11 mouse cellular contexts compared by ENCODE assay signal in the genomic region with DNA sequence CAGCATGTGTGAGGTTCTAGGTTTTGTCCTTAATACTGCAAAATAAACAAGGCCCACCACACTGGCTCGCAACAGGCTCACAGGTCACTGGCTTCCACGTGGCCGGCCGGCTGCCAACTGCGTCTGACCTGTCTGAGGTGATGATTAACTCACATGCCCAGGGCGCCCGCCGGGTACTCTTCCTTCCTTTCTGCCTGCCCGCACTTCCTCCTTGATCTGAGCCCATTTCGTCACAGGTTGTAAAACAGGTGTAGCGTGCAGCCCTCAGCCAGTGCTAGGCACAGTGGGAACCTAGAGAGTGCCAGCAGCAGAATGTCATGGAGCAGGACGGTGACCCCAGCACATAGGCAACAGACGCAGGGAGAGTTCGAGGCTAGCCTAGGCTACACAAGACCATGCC. TPM values are rescaled to one million over a fixed set of nuclear protein-coding genes. Genes with fewer than 3 reads are reported as not detected.
DNase-seq lines count a peak whose midpoint lies in the region; ATAC-seq lines count a peak whose summit lies in the region.
"Had no signal": no experiment of that assay in that cellular context is flagged by ENCODE, and none has a peak within 500 bp of the region (broad histone marks: within the 10 kb centered on the region; RNA-seq: fewer than 3 reads in every experiment).

No protein-coding gene starts in this region.

- peak; percentile 85 for ATAC-seq in kidney, embryonic 16.5 days (ENCODE audit: low FRiP score, low TSS enrichment)
- ATAC-seq: hindbrain, embryonic 16.5 days had no signal

- peak; percentile 60 to 61 for DNase-seq in cerebellum, adult 18-20 months
- peak; percentile 39 for DNase-seq in fat pad, adult 2 months (ENCODE audit: extremely low read depth, low read depth, low spot score)
- DNase-seq in lung, postnatal 10 days: peak; percentile 33
- DNase-seq in heart, postnatal 25 days (ENCODE audit: low spot score): no peak
- no peak for DNase-seq in heart, adult 11 months
- no peak for DNase-seq in frontal cortex, postnatal 36 days (ENCODE audit: low spot score in 2 of 2)
- DNase-seq in yolk sac, embryonic 10.5 days (ENCODE audit: low spot score): no peak

- H3K4me3 ChIP-seq in kidney, embryonic 16.5 days (ENCODE audit: low read length): no peak overlapping the region
- H3K4me3 ChIP-seq: heart, embryonic 12.5 days; myocyte had no signal

- H3K4me1 ChIP-seq in kidney, embryonic 16.5 days (ENCODE audit: insufficient read depth, low read length): peaks cover 11% of the 10 kb centered on the region

- H3K4me2 ChIP-seq in kidney, embryonic 16.5 days (replicated peaks; ENCODE audit: low read depth, low read length): no peak overlapping the region
- H3K4me2 ChIP-seq: heart, embryonic 12.5 days had no signal

- no peaks in the 10 kb centered on the region for H3K36me3 ChIP-seq in kidney, embryonic 16.5 days (ENCODE audit: insufficient read depth, low read length)
- H3K36me3 ChIP-seq: heart, embryonic 12.5 days had no signal

- H3K9ac ChIP-seq in kidney, embryonic 16.5 days (replicated peaks; ENCODE audit: low read length): no peak overlapping the region
- H3K9ac ChIP-seq: heart, embryonic 12.5 days had no signal

- no peaks in the 10 kb centered on the region for H3K27me3 ChIP-seq in kidney, embryonic 16.5 days (ENCODE audit: insufficient read depth, low read length)
- H3K27me3 ChIP-seq: heart, embryonic 12.5 days had no signal

- intact Hi-C loops in heart, postnatal 25 days (cut with DNase I): no loop called here

- 36% methylated on average over 14 of the region's 14 CpGs for WGBS in kidney, embryonic 16.5 days

- no peaks in the 10 kb centered on the region for H3K9me3 ChIP-seq in kidney, embryonic 16.5 days (ENCODE audit: low read length)

- no peak overlapping the region for H3K27ac ChIP-seq in kidney, embryonic 16.5 days (ENCODE audit: low read length)

RNA-seq across cellular contexts. Expression of gene Atp9a, which starts 20.9 kb away (rescaled TPM):
- 10.3 and 12.4 TPM in 2 replicates for polyA plus RNA-seq in kidney, embryonic 16.5 days (2015; fragmentation: Nextera tagmentation; extraction: Ambion mirVana)
- total RNA-seq in heart, postnatal 25 days (2021): 10 to 100 TPM; 44.9 to 54.1 TPM

RNA-seq across cellular contexts. Expression of gene Sall4, which starts 46.4 kb away (rescaled TPM):
- polyA plus RNA-seq in kidney, embryonic 16.5 days (2015; fragmentation: Nextera tagmentation; extraction: Ambion mirVana): 0.09 and 0.23 TPM in 2 replicates
- total RNA-seq in heart, postnatal 25 days (2021): 1 to 10 TPM; 2.3 to 2.4 TPM
- polyA plus RNA-seq: myocyte had no signal

Comparison
In these comparisons a context has a peak if more than half of its experiments do, and no peak if none do; other contexts are left out.
1. DNase-seq: peak in cerebellum, adult 18-20 months (2 of 2), fat pad, adult 2 months (single experiment) and lung, postnatal 10 days (single experiment); none in heart, postnatal 25 days (single experiment), heart, adult 11 months (single experiment), frontal cortex, postnatal 36 days (0 of 2) and yolk sac, embryonic 10.5 days (single experiment).